Comparison of ENCODE assay signal across 22 mouse cellular contexts in genomic region chr5:122855858-122856257, GRCm38 (mm10). TPM values are rescaled to one million over a fixed set of nuclear protein-coding genes. Genes with fewer than 3 reads are reported as not detected.
DNase-seq lines count a peak whose midpoint lies in the region; TF ChIP-seq lines count a peak whose summit lies in the region.
"Had no signal": no experiment of that assay in that cellular context is flagged by ENCODE, and none has a peak within 500 bp of the region (broad histone marks: within the 10 kb centered on the region; RNA-seq: fewer than 3 reads in every experiment).

No protein-coding gene starts in this region.

- no peak for DNase-seq in layer of hippocampus, adult 2 months (ENCODE audit: low spot score in 2 of 2)
- DNase-seq in layer of hippocampus, adult 8-10 months (ENCODE audit: low spot score in 2 of 2), result no peak
- peak; percentile 39 for DNase-seq in 416B (ENCODE audit: low read depth)
- DNase-seq in CD4-positive, CD25-positive, alpha-beta regulatory T cell, adult 2 months (ENCODE audit: low read depth, low spot score), result peak; percentile 31
- peak; percentile 49 for DNase-seq in induced T-regulatory cell, adult 2 months (ENCODE audit: low read depth)
- no peak for DNase-seq in spleen, postnatal 4 days (ENCODE audit: low spot score in 2 of 2)
- DNase-seq in spleen, adult 18-20 months, result no peak
- DNase-seq in urinary bladder, adult 2 months (ENCODE audit: low spot score), result no peak
- DNase-seq: adrenal gland, postnatal 10 days; cerebellum, adult 9-10 months; heart, postnatal 36 days; kidney, adult 11 months; kidney, postnatal 10 days; right cerebral cortex, postnatal 25 days; thymus, postnatal 36 days had no signal

- H3K4me3 ChIP-seq in layer of hippocampus, adult 2 months, result no peak overlapping the region
- H3K4me3 ChIP-seq: embryonic facial prominence, embryonic 13.5 days; heart, embryonic 13.5 days; hindbrain, embryonic 15.5 days; limb, embryonic 13.5 days; megakaryocyte, embryonic 14.5 days; midbrain, embryonic 15.5 days had no signal

- no peak overlapping the region for H3K27ac ChIP-seq in layer of hippocampus, adult 2 months
- H3K27ac ChIP-seq: embryonic facial prominence, embryonic 13.5 days; heart, embryonic 13.5 days; hindbrain, embryonic 15.5 days; limb, embryonic 13.5 days; liver, embryonic 14.5 days; midbrain, embryonic 15.5 days had no signal

- TF ChIP-seq CTCF in layer of hippocampus, adult 2 months (conservative IDR thresholded peaks at IDR 0.05), result peak; percentile 55

RNA-seq across cellular contexts. Expression of gene Rnf34, which starts 6.0 kb away (rescaled TPM):
- 10 to 100 TPM; 53.7 to 54.1 TPM for total RNA-seq in layer of hippocampus, adult 2 months (2021)
- total RNA-seq in layer of hippocampus, adult 8-10 months (2022), result 10 to 100 TPM; 49.7 to 59.8 (median 56.6) TPM
- 22.6 and 26.7 TPM in 2 replicates for polyA plus RNA-seq in urinary bladder, adult 2 months (2012; rRNA removed)

RNA-seq across cellular contexts. Expression of gene Anapc5, which starts 34.7 kb away (rescaled TPM):
- total RNA-seq in layer of hippocampus, adult 2 months (2021), result 100 to 1,000 TPM; 216 to 217 TPM
- total RNA-seq in layer of hippocampus, adult 8-10 months (2022), result 100 to 1,000 TPM; 192 to 236 (median 203) TPM
- 404 and 530 TPM in 2 replicates for polyA plus RNA-seq in urinary bladder, adult 2 months (2012; rRNA removed)

Comparison
In these comparisons a context has a peak if more than half of its experiments do, and no peak if none do; other contexts are left out.
1. DNase-seq: peak in 416B (single experiment), CD4-positive, CD25-positive, alpha-beta regulatory T cell, adult 2 months (single experiment) and induced T-regulatory cell, adult 2 months (single experiment); none in layer of hippocampus, adult 2 months (0 of 2), layer of hippocampus, adult 8-10 months (0 of 2), spleen, postnatal 4 days (0 of 2), spleen, adult 18-20 months (0 of 2) and urinary bladder, adult 2 months (single experiment).